Mouse (Mus musculus): ENCODE measurements around the gene Snrk.

- TF ChIP-seq CTCF (IDR thresholded peaks at IDR 0.05) (no peak), EP300 (IDR thresholded peaks at IDR 0.05) (no peak)
Measured at GRCm38 (mm10) chr9:122193361-122193760, 76.3 kb downstream of the Snrk start.
